Mouse (Mus musculus): ENCODE measurements around the gene Abca8b.

GRCm38 (mm10) chr11:109922236-109922635 is 73.4 kb downstream of the Abca8b start:
- no peak for TF ChIP-seq GATA1 (IDR thresholded peaks at IDR 0.05; ENCODE audit: borderline replicate concordance, low read length)
- no peak for TF ChIP-seq FLI1 (IDR thresholded peaks at IDR 0.05; ENCODE audit: low read length)

All from megakaryocyte, embryonic 14.5 days (primary cell).